Mouse (Mus musculus) myocyte (in vitro differentiated cells): ENCODE data around the gene Krt31. TPM values are rescaled to one million over a fixed set of nuclear protein-coding genes. Genes with fewer than 3 reads are reported as not detected.

Source experiments
- H3K27me3 ChIP-seq: one replicate; pipeline ENCODE4 v1.6.1; 2011; ENCODE audit not compliant: control insufficient read depth, insufficient read depth, insufficient read length
- H3K36me3 ChIP-seq: one replicate; pipeline ENCODE4 v1.6.1; 2011; ENCODE audit not compliant: control insufficient read depth, insufficient read depth
- H3K4me2 ChIP-seq: one replicate; pipeline ENCODE4 v1.6.1; 2011; ENCODE audit warnings: low read depth, control low read depth
- H3K4me3 ChIP-seq: one replicate; pipeline ENCODE4 v1.5.1; 2011; ENCODE audit warnings: mild to moderate bottlenecking, control low read depth, moderate library complexity
- H3K79me2 ChIP-seq: one replicate; pipeline ENCODE4 v1.6.1; 2011; ENCODE audit not compliant: control insufficient read depth, insufficient read depth
- H3ac ChIP-seq: one replicate; pipeline ENCODE4 v1.6.1; 2011; ENCODE audit not compliant: control insufficient read depth, insufficient read length
- CEBPB ChIP-seq: IDR thresholded peaks from 2 replicates; pipeline ENCODE4 v1.6.1; 2011; ENCODE audit warnings: mild to moderate bottlenecking, moderate library complexity; ENCODE audit not compliant: poor library complexity, insufficient read depth, severe bottlenecking
- E2F4 ChIP-seq: IDR thresholded peaks from one replicate; pipeline ENCODE4 v1.6.1; 2011; ENCODE audit warnings: mild to moderate bottlenecking, control low read depth, moderate library complexity; ENCODE audit not compliant: insufficient read depth
- MAX ChIP-seq: IDR thresholded peaks from one replicate; pipeline ENCODE4 v1.6.1; 2011; ENCODE audit warnings: low read depth, mild to moderate bottlenecking, control low read depth
- MYOD1 ChIP-seq, 3 experiments: IDR thresholded peaks; one replicate each; pipeline ENCODE4 v1.6.1; 2011; ENCODE audit warnings: control low read depth in 2 of 3, low read depth in 2 of 3, mild to moderate bottlenecking in 2 of 3, moderate library complexity in 1 of 3; ENCODE audit not compliant: insufficient read length in 2 of 3, control insufficient read depth in 1 of 3
- MYOG ChIP-seq, 3 experiments: IDR thresholded peaks; one replicate each; pipeline ENCODE4 v1.6.1; 2011; ENCODE audit warnings: control low read depth in 2 of 3, low read depth in 2 of 3, mild to moderate bottlenecking in 2 of 3; ENCODE audit not compliant: insufficient read length in 2 of 3, control insufficient read depth in 1 of 3, insufficient read depth in 1 of 3
- POLR2A ChIP-seq: IDR thresholded peaks from one replicate; pipeline ENCODE4 v1.6.1; 2011; ENCODE audit warnings: low read depth, mild to moderate bottlenecking, control low read depth, moderate library complexity; ENCODE audit not compliant: insufficient read length
- POLR2AphosphoS2 ChIP-seq: IDR thresholded peaks from one replicate; pipeline ENCODE4 v1.6.1; 2011; ENCODE audit warnings: low read depth, control low read depth; ENCODE audit not compliant: insufficient read length
- REST ChIP-seq: IDR thresholded peaks from one replicate; pipeline ENCODE4 v1.6.1; 2011; ENCODE audit warnings: mild to moderate bottlenecking, control low read depth, moderate library complexity; ENCODE audit not compliant: insufficient read depth, insufficient read length
- SRF ChIP-seq: IDR thresholded peaks from one replicate; pipeline ENCODE4 v1.6.1; 2011; ENCODE audit warnings: low read depth; ENCODE audit not compliant: control insufficient read depth, insufficient read length
- TCF12 ChIP-seq: IDR thresholded peaks from one replicate; pipeline ENCODE4 v1.6.1; 2011; ENCODE audit warnings: mild to moderate bottlenecking, control low read depth; ENCODE audit not compliant: poor library complexity, insufficient read depth, severe bottlenecking
- TCF3 ChIP-seq: IDR thresholded peaks from one replicate; pipeline ENCODE4 v1.6.1; 2011; ENCODE audit warnings: low read depth, control low read depth; ENCODE audit not compliant: insufficient read length
- USF1 ChIP-seq: IDR thresholded peaks from one replicate; pipeline ENCODE4 v1.6.1; 2011; ENCODE audit warnings: low read depth, mild to moderate bottlenecking, control low read depth, moderate library complexity
- polyA plus RNA-seq: library from polyadenylated mRNA; unstranded; fragments of >200 nt; fragmentation: generic; extraction: Trizol; gene quantifications from one replicate; pipeline ENCODE4 v1.2.1, GENCODE M21; 2012; ENCODE audit warnings: missing spikeins

Gene Krt31
- polyA plus RNA-seq, 1 experiment = 0.89 TPM

GRCm38 (mm10) chr11:100055686-100056655, 5.6 kb upstream of the Krt31 start:
- TF ChIP-seq POLR2AphosphoS2 = no peak
- no peak for TF ChIP-seq E2F4
- peak; percentile 14 to 86 (median 71) for TF ChIP-seq MYOD1 (IDR thresholded peaks at IDR 0.05; ENCODE audit: control insufficient read depth in 1 of 3, insufficient read length in 2 of 3, low read depth in 2 of 3)
- peak; percentile 65 for TF ChIP-seq TCF12
- TF ChIP-seq POLR2A = no peak
- TF ChIP-seq REST = no peak
- TF ChIP-seq CEBPB = no peak
- peak; percentile 82 for TF ChIP-seq SRF
- TF ChIP-seq MAX = no peak
- peak; percentile 40 to 91 (median 88) for TF ChIP-seq MYOG (IDR thresholded peaks at IDR 0.05; ENCODE audit: control insufficient read depth in 1 of 3, insufficient read depth in 1 of 3, insufficient read length in 2 of 3, low read depth in 2 of 3)
- no peak for TF ChIP-seq USF1
- no peak for TF ChIP-seq TCF3

DNA sequence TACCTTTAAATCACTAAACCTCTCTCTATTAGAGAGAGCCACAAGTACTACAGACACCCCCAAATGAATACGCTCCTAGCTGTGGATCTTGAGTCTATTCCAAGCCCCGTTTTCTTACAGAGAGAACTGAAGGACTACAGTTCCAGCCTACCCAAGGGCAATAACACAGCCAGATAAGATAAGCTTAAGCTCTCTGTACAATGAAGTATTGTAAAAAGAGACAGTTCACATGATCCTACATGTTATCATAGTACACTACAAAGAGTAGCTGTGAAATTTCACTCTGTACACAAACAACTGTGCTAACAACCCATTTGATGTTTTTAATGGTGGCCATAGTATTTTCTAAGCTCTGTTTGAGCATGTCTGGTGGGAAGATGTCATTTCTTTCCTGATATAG, 3.2 kb downstream of the Krt31 start:
- Histone ChIP-seq H3K4me3 (no peak overlapping the region), H3ac (no peak overlapping the region), H3K79me2 (no peaks in the 10 kb centered on the region), H3K4me2 (no peak overlapping the region), H3K27me3 (no peaks in the 10 kb centered on the region), H3K36me3 (no peaks in the 10 kb centered on the region)
- TF ChIP-seq E2F4 (no peak), SRF (no peak), MYOG (IDR thresholded peaks at IDR 0.05; ENCODE audit: control insufficient read depth in 1 of 3, insufficient read depth in 1 of 3, insufficient read length in 2 of 3, low read depth in 2 of 3) (no peak), TCF3 (no peak), REST (no peak), USF1 (no peak), POLR2A (no peak), CEBPB (no peak), MYOD1 (IDR thresholded peaks at IDR 0.05; ENCODE audit: control insufficient read depth in 1 of 3, insufficient read length in 2 of 3, low read depth in 2 of 3) (no peak)

More at GRCm38 (mm10) chr11:100055686-100056655, 5.6 kb upstream of the Krt31 start:
- Histone ChIP-seq H3K79me2 (no peaks in the 10 kb centered on the region), H3K27me3 (no peaks in the 10 kb centered on the region), H3K4me3 (no peak overlapping the region), H3ac (no peak overlapping the region), H3K4me2 (peak overlapping the region; percentile 73), H3K36me3 (no peaks in the 10 kb centered on the region)

DNA sequence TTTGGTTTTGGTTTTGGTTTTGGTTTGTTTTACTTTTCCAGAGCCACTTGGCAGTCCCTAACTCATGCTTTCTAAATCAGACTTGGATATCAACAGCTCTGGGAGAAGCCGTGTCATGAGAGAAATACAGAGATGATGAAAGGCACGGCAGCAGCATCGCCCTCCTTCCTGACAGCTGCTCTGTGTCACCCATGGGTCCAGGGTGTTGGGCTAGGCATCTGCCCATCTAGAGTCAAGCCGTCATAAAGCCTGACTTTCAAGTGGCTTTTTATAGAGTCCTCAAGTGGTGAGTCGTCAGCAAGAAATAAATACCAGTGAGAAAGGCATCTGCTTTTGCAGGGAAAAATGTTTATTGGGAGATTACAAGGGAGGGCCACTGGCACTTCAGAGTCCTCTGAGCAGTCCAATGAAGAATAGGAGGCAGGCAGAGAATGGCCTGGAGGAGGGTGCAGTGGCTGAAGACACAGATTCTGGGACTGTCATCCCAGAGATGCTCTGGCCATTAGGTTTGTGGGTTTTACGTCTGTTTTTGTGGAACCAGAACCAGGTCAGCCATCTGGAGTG, 4.0 kb downstream of the Krt31 start:
- TF ChIP-seq SRF (no peak), TCF12 (no peak), MYOG (IDR thresholded peaks at IDR 0.05; ENCODE audit: control insufficient read depth in 1 of 3, insufficient read depth in 1 of 3, insufficient read length in 2 of 3, low read depth in 2 of 3) (peak; percentile 77 to 93 (median 93)), REST (no peak), MYOD1 (IDR thresholded peaks at IDR 0.05; ENCODE audit: control insufficient read depth in 1 of 3, insufficient read length in 2 of 3, low read depth in 2 of 3) (peak; percentile 65 to 97 (median 85)), TCF3 (peak; percentile 70), CEBPB (no peak), E2F4 (no peak), USF1 (no peak), POLR2AphosphoS2 (no peak), POLR2A (no peak), MAX (no peak)
- Histone ChIP-seq H3K4me3 (no peak overlapping the region), H3K4me2 (peak overlapping the region; percentile 33), H3K36me3 (no peaks in the 10 kb centered on the region), H3K79me2 (no peaks in the 10 kb centered on the region), H3ac (no peak overlapping the region), H3K27me3 (no peaks in the 10 kb centered on the region)

DNA sequence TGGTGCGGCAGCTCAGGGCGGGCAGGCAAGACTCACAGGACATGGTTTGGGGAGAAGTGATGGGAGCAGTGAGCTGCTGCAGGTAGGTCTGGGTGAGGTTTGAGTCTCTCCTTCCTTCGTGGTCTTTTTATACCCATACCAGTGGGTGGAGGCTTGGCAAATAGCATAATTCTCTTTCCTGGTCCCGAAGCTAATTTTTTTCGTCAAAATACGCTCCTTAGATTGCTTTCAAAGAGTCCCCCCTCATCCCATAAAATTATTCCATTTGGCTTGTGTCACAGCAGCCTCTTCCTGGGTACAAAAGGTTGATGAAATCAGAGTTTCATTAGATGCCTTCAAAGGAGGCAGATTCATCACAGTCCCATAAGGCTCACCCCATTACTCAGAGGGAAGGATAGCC, 8.9 kb downstream of the Krt31 start, which contains the start of gene Krt34:
Gene Krt34 (minus strand): TSS at position 101 of the 400 bp plus-strand sequence.
- H3K4me3 ChIP-seq = no peak within 1 kb of the TSS
- no peaks in the 10 kb centered on the region for H3K79me2 ChIP-seq
- H3K36me3 ChIP-seq = no peaks in the 10 kb centered on the region
- no peaks in the 10 kb centered on the region for H3K27me3 ChIP-seq
- H3K4me2 ChIP-seq = no peak within 1 kb of the TSS
- H3ac ChIP-seq = no peak within 1 kb of the TSS
- TF ChIP-seq USF1 (no peak), REST (no peak), POLR2A (no peak), MAX (no peak), SRF (no peak), TCF12 (no peak), POLR2AphosphoS2 (no peak), E2F4 (no peak), MYOG (IDR thresholded peaks at IDR 0.05; ENCODE audit: control insufficient read depth in 1 of 3, insufficient read depth in 1 of 3, insufficient read length in 2 of 3, low read depth in 2 of 3) (no peak), TCF3 (no peak), CEBPB (no peak), MYOD1 (IDR thresholded peaks at IDR 0.05; ENCODE audit: control insufficient read depth in 1 of 3, insufficient read length in 2 of 3, low read depth in 2 of 3) (no peak)
